Mouse (Mus musculus): ENCODE results near the gene Tspan13.

- TF ChIP-seq POLR2A (IDR thresholded peaks at IDR 0.05; ENCODE audit: insufficient read depth, low read depth, low read length) (no peak), CTCF (IDR thresholded peaks at IDR 0.05; ENCODE audit: insufficient read depth, low read depth, low read length) (no peak)
These were observed 15.4 kb upstream of the Tspan13 start for GRCm38 (mm10) chr12:36057699-36058098.

All from olfactory bulb, adult 2 months (tissue).